Mouse (Mus musculus) small intestine, adult 2 months (tissue): ENCODE measurements around the gene Cldn7. TPM values are rescaled to one million over a fixed set of nuclear protein-coding genes. Genes with fewer than 3 reads are reported as not detected.
A peak's percentile ranks its signal among the peaks of the same experiment; 100 is the strongest.

Experiments used
- H3K27ac ChIP-seq: fragments of 200-500 bp; 2 replicates; pipeline ENCODE4 v1.5.1; 2012; ENCODE audit warnings: low read depth, low read length, control low read depth, inconsistent platforms; ENCODE audit not compliant: insufficient read depth
- H3K27me3 ChIP-seq: fragments of 200-500 bp; 2 replicates; pipeline ENCODE4 v1.6.1; 2012; ENCODE audit warnings: mild to moderate bottlenecking, moderate library complexity, low read length, inconsistent platforms; ENCODE audit not compliant: control insufficient read depth, insufficient read depth
- H3K36me3 ChIP-seq: fragments of 200-500 bp; 2 replicates; pipeline ENCODE4 v1.6.1; 2012; ENCODE audit warnings: mild to moderate bottlenecking, low read length, control low read depth, inconsistent platforms; ENCODE audit not compliant: control insufficient read depth, insufficient read depth
- H3K4me1 ChIP-seq: fragments of 200-500 bp; 2 replicates; pipeline ENCODE4 v1.6.1; 2012; ENCODE audit warnings: low read length, inconsistent platforms, mixed read lengths; ENCODE audit not compliant: control insufficient read depth, insufficient read depth, insufficient read length
- H3K4me3 ChIP-seq: fragments of 200-500 bp; 2 replicates; pipeline ENCODE4 v1.5.1; 2012; ENCODE audit warnings: low read depth, mild to moderate bottlenecking, control low read depth, inconsistent platforms, low read length, moderate library complexity
- CTCF ChIP-seq: fragments of 200-500 bp; IDR thresholded peaks from 2 replicates; pipeline ENCODE4 v1.5.1; 2012; ENCODE audit warnings: low read depth, mild to moderate bottlenecking, control low read depth, inconsistent platforms, low read length, moderate library complexity, mixed read lengths; ENCODE audit not compliant: insufficient replicate concordance, insufficient read length; ENCODE audit errors: extremely low read depth
- POLR2A ChIP-seq: fragments of 200-500 bp; IDR thresholded peaks from 2 replicates; pipeline ENCODE4 v1.6.1; 2012; ENCODE audit warnings: low read depth, mild to moderate bottlenecking, control low read depth, inconsistent platforms, low read length, moderate library complexity
- WGBS: fragments of 180-500 bp; shearing (Covaris S2); methylation state at CpG from one replicate; pipeline ENCODE4 v1.1.7; 2018; 5-methylcytosine and 5-hydroxymethylcytosine counted together
- polyA plus RNA-seq: library from polyadenylated mRNA; depleted of rRNA; stranded (reverse); fragments of >200 nt; gene quantifications from 2 replicates; pipeline ENCODE4 v1.2.3, GENCODE M21; 2012

The Cldn7 gene
- polyA plus RNA-seq, 1 experiment: 1,844 TPM

DNA sequence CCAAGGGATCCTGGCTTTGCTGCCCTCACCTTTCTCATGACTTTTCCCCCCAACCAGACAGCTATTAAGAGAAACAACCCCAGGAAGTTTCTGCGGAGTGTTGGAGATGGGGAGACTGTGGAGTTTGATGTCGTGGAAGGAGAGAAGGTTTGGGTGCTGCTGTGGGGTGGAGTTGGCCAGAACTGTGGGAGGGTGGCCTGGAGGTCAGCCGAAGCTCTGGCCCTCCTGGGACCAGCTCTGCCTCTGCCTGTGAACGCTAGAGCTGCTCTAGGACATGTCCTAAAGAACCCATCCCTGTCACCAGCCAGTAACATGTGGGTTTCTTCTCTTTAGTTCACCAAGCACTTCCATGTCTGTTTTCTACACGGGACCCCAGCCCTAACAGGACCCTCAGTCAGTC is 25.4 kb upstream of the Cldn7 start:
- Histone ChIP-seq H3K4me3 (no peak overlapping the region), H3K36me3 (no peaks in the 10 kb centered on the region), H3K27me3 (peaks cover 11% of the 10 kb centered on the region; the same call in 1 of the 2 replicates), H3K27ac (no peak overlapping the region), H3K4me1 (peaks cover 11% of the 10 kb centered on the region)
- TF ChIP-seq POLR2A (no peak), CTCF (no peak)
- 75% methylated on average over 5 of the region's 5 CpGs for WGBS

DNA sequence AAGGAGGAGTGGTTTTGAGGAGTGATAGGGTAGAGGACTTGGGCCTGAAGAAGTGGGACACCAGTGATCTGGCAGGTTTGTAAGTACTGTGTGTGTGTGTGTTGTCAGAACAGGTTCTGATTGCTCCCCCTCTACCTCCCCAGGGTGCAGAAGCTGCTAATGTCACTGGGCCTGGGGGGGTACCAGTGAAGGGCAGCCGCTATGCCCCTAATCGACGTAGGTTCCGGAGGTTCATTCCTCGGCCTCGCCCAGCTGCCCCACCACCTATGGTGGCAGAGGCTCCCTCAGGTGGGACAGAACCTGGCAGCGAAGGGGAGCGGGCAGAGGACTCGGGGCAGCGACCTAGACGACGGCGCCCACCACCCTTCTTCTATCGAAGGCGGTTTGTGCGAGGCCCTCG is 24.8 kb upstream of the Cldn7 start:
- peaks cover 11% of the 10 kb centered on the region; the same call in 1 of the 2 replicates for H3K27me3 ChIP-seq
- H3K36me3 ChIP-seq: no peaks in the 10 kb centered on the region
- TF ChIP-seq POLR2A: no peak
- TF ChIP-seq CTCF: no peak
- peaks cover 11% of the 10 kb centered on the region for H3K4me1 ChIP-seq
- no peak overlapping the region for H3K4me3 ChIP-seq
- WGBS: 96% methylated on average over 17 of the region's 17 CpGs
- H3K27ac ChIP-seq: no peak overlapping the region

GRCm38 (mm10) chr11:69940962-69941361 is 23.6 kb upstream of the Cldn7 start:
- TF ChIP-seq POLR2A: no peak
- no peak for TF ChIP-seq CTCF
- Histone ChIP-seq H3K4me3 (no peak overlapping the region), H3K27me3 (peaks cover 4% of the 10 kb centered on the region; the same call in 1 of the 2 replicates), H3K36me3 (no peaks in the 10 kb centered on the region), H3K4me1 (peaks cover 6% of the 10 kb centered on the region), H3K27ac (no peak overlapping the region)
- 88% methylated on average over 4 of the region's 4 CpGs for WGBS

- TF ChIP-seq POLR2A (no peak), CTCF (no peak)
- no peaks in the 10 kb centered on the region for H3K27me3 ChIP-seq
- WGBS: 81% methylated on average over 13 of the region's 13 CpGs
Observed at GRCm38 (mm10) chr11:69945216-69945615, 19.4 kb upstream of the Cldn7 start.

GRCm38 (mm10) chr11:69945997-69946891 is 18.3 kb upstream of the Cldn7 start:
- 86% methylated on average over 18 of the region's 18 CpGs for WGBS
- Histone ChIP-seq H3K4me3 (0 out of 2 replicates have a peak overlapping the region, but pooled peaks have one; percentile 0), H3K27ac (0 out of 2 replicates have a peak overlapping the region, but pooled peaks have one; percentile 13), H3K27me3 (no peaks in the 10 kb centered on the region), H3K4me1 (peaks cover 4% of the 10 kb centered on the region), H3K36me3 (no peaks in the 10 kb centered on the region)
- TF ChIP-seq POLR2A: no peak
- TF ChIP-seq CTCF: no peak

More at GRCm38 (mm10) chr11:69945216-69945615, 19.4 kb upstream of the Cldn7 start:
- H3K4me1 ChIP-seq: peaks cover 4% of the 10 kb centered on the region
- H3K36me3 ChIP-seq: no peaks in the 10 kb centered on the region
- H3K4me3 ChIP-seq: no peak overlapping the region
- H3K27ac ChIP-seq: no peak overlapping the region

DNA sequence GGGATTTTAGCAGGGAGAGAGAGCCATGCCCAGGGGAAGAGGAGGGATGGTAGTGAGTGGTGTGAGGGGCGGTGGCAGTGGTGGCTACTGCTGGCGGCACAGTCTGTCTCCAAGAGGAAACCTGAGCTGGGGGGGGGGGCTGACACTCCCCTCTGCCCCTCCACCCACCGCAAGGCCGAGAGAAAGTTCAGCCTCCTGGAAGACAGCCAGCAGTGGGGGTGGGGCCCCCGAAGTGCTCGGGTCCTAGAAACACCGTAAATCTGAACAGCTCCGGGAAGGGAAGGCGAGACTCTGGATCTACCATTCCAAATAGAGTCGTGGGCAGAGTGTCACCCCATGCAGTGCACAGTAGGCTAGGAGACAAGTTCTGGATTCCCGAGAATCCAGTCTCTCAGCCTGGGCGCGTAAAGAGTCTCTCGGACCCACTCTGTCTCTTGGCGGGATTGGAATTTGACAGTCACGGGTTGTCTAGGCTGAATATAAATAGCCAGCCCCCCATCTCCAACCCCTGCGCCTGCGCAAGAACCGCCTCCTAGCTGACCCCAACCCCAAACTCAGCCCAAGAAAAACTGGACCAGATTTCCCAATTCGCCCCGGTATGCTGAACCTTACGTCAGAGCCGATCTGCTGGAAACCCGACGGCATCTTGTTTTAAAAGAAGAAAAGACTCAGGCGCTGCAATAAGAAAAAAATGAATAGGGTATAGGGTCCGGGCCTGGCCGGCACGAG is 17.1 kb upstream of the Cldn7 start:
- TF ChIP-seq CTCF: no peak
- TF ChIP-seq POLR2A: no peak
- Histone ChIP-seq H3K27ac (peak overlapping the region; percentile 37; the same call in 1 of the 2 replicates), H3K4me1 (peaks cover 4% of the 10 kb centered on the region), H3K4me3 (peak overlapping the region; percentile 56), H3K27me3 (no peaks in the 10 kb centered on the region), H3K36me3 (no peaks in the 10 kb centered on the region)
- WGBS: 14% methylated on average over 29 of the region's 29 CpGs
